Mouse (Mus musculus) myocyte (in vitro differentiated cells): ENCODE results near the gene Milr1.

Source experiments
- CEBPB ChIP-seq: IDR thresholded peaks from 2 replicates; pipeline ENCODE4 v1.6.1; 2011; ENCODE audit warnings: mild to moderate bottlenecking, moderate library complexity; ENCODE audit not compliant: poor library complexity, insufficient read depth, severe bottlenecking
- POLR2A ChIP-seq: IDR thresholded peaks from one replicate; pipeline ENCODE4 v1.6.1; 2011; ENCODE audit warnings: low read depth, mild to moderate bottlenecking, control low read depth, moderate library complexity; ENCODE audit not compliant: insufficient read length
- POLR2AphosphoS2 ChIP-seq: IDR thresholded peaks from one replicate; pipeline ENCODE4 v1.6.1; 2011; ENCODE audit warnings: low read depth, control low read depth; ENCODE audit not compliant: insufficient read length
- TCF12 ChIP-seq: IDR thresholded peaks from one replicate; pipeline ENCODE4 v1.6.1; 2011; ENCODE audit warnings: mild to moderate bottlenecking, control low read depth; ENCODE audit not compliant: poor library complexity, insufficient read depth, severe bottlenecking
- USF1 ChIP-seq: IDR thresholded peaks from one replicate; pipeline ENCODE4 v1.6.1; 2011; ENCODE audit warnings: low read depth, mild to moderate bottlenecking, control low read depth, moderate library complexity

DNA sequence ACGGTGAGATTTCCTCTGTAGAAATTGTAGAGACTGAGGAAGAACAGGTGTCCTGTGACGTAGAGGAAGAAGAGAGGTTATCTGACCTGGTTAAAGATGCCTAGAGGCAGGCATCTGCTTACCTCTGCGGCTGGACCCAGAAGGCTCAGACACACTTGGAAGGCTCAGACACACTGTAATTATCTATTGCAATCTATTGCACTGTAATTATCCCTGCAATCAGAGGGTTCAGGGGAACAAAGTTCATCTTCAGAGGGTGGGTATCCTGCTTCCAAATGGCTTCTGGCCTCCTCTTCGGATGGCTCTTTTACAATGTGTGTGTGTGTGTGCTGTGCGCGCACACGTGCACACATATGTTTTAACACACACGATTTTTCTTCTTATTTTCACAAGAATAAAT, 30.6 kb upstream of the Milr1 start:
- TF ChIP-seq POLR2A (no peak), CEBPB (no peak), POLR2AphosphoS2 (no peak), USF1 (no peak), TCF12 (no peak)
